Mouse (Mus musculus) small intestine, adult 2 months (tissue): ENCODE results near the gene Ipo4.

Experiments used
- CTCF ChIP-seq: fragments of 200-500 bp; IDR thresholded peaks from 2 replicates; pipeline ENCODE4 v1.5.1; 2012; ENCODE audit warnings: low read depth, mild to moderate bottlenecking, control low read depth, inconsistent platforms, low read length, moderate library complexity, mixed read lengths; ENCODE audit not compliant: insufficient replicate concordance, insufficient read length; ENCODE audit errors: extremely low read depth
- POLR2A ChIP-seq: fragments of 200-500 bp; IDR thresholded peaks from 2 replicates; pipeline ENCODE4 v1.6.1; 2012; ENCODE audit warnings: low read depth, mild to moderate bottlenecking, control low read depth, inconsistent platforms, low read length, moderate library complexity

- TF ChIP-seq CTCF: no peak
- no peak for TF ChIP-seq POLR2A
These were observed 37.0 kb downstream of the Ipo4 start for GRCm38 (mm10) chr14:55598521-55599390.
